ENCODE assay signal across 18 mouse cellular contexts in genomic region chr4:66393294-66393693, GRCm38 (mm10). TPM values are rescaled to one million over a fixed set of nuclear protein-coding genes. Genes with fewer than 3 reads are reported as not detected.
A peak's percentile ranks its signal among the peaks of the same experiment; 100 is the strongest.
DNase-seq lines count a peak whose midpoint lies in the region; ATAC-seq and TF ChIP-seq lines count a peak whose summit lies in the region.
"Had no signal": no experiment of that assay in that cellular context is flagged by ENCODE, and none has a peak within 500 bp of the region (broad histone marks: within the 10 kb centered on the region; RNA-seq: fewer than 3 reads in every experiment).

No protein-coding gene starts in this region.

- H3K4me3 ChIP-seq in forebrain, postnatal 0 days (ENCODE audit: low read depth, low read length) = no peak overlapping the region
- H3K4me3 ChIP-seq in forebrain, embryonic 13.5 days = no peak overlapping the region
- H3K4me3 ChIP-seq in gastrocnemius, adult 2 months = no peak overlapping the region
- no peak overlapping the region for H3K4me3 ChIP-seq in midbrain, embryonic 14.5 days (replicated peaks; ENCODE audit: low read depth, low read length)
- H3K4me3 ChIP-seq: forebrain, embryonic 12.5 days; liver, embryonic 12.5 days; lung, embryonic 15.5 days; midbrain, embryonic 12.5 days had no signal

- H3K4me1 ChIP-seq in forebrain, postnatal 0 days (ENCODE audit: insufficient read depth) = no peaks in the 10 kb centered on the region
- H3K4me1 ChIP-seq in forebrain, embryonic 13.5 days = peaks cover 13% of the 10 kb centered on the region
- H3K4me1 ChIP-seq in midbrain, embryonic 14.5 days (ENCODE audit: control insufficient read depth, insufficient read depth, low read length) = peaks cover 9% of the 10 kb centered on the region
- H3K4me1 ChIP-seq: liver, embryonic 12.5 days; lung, embryonic 15.5 days had no signal

- no peaks in the 10 kb centered on the region; the same call in 1 of the 2 replicates for H3K27me3 ChIP-seq in forebrain, postnatal 0 days (ENCODE audit: insufficient read depth, low read length)
- peaks cover 3% of the 10 kb centered on the region; the same call in 1 of the 2 replicates for H3K27me3 ChIP-seq in forebrain, embryonic 13.5 days
- no peaks in the 10 kb centered on the region for H3K27me3 ChIP-seq in midbrain, embryonic 14.5 days (ENCODE audit: control insufficient read depth, insufficient read depth, low read length)
- H3K27me3 ChIP-seq: forebrain, embryonic 12.5 days; liver, embryonic 12.5 days; lung, embryonic 15.5 days had no signal

- no peaks in the 10 kb centered on the region for H3K36me3 ChIP-seq in forebrain, postnatal 0 days (ENCODE audit: insufficient read depth)
- no peaks in the 10 kb centered on the region for H3K36me3 ChIP-seq in forebrain, embryonic 13.5 days (ENCODE audit: poor library complexity, severe bottlenecking)
- no peaks in the 10 kb centered on the region for H3K36me3 ChIP-seq in midbrain, embryonic 14.5 days (ENCODE audit: control insufficient read depth, insufficient read depth, low read length)
- H3K36me3 ChIP-seq: forebrain, embryonic 12.5 days; liver, embryonic 12.5 days; lung, embryonic 15.5 days; midbrain, embryonic 12.5 days had no signal

- peak; percentile 74 for ATAC-seq in forebrain, postnatal 0 days
- ATAC-seq in forebrain, embryonic 13.5 days = no peak
- ATAC-seq in midbrain, embryonic 14.5 days (ENCODE audit: low FRiP score, low TSS enrichment) = no peak
- ATAC-seq: liver, embryonic 12.5 days had no signal

- no peak overlapping the region for H3K9ac ChIP-seq in forebrain, postnatal 0 days
- no peak overlapping the region for H3K9ac ChIP-seq in forebrain, embryonic 13.5 days
- no peak overlapping the region for H3K9ac ChIP-seq in midbrain, embryonic 14.5 days (replicated peaks; ENCODE audit: low read length)
- H3K9ac ChIP-seq: forebrain, embryonic 12.5 days; liver, embryonic 12.5 days; lung, embryonic 15.5 days; midbrain, embryonic 12.5 days had no signal

- intact Hi-C loops in left cerebral cortex, postnatal 14 days (cut with DNase I) = no loop called here
- intact Hi-C loops in gastrocnemius, adult 2 months (cut with DNase I) = no loop called here

- 61% methylated on average over 4 of the region's 4 CpGs for WGBS in forebrain, postnatal 0 days
- WGBS in forebrain, embryonic 13.5 days = 77% methylated on average over 4 of the region's 4 CpGs
- WGBS in midbrain, embryonic 14.5 days = 82% methylated on average over 4 of the region's 4 CpGs

- no peaks in the 10 kb centered on the region for H3K9me3 ChIP-seq in forebrain, postnatal 0 days (ENCODE audit: low read length)
- no peaks in the 10 kb centered on the region for H3K9me3 ChIP-seq in forebrain, embryonic 13.5 days (replicated peaks)
- H3K9me3 ChIP-seq in midbrain, embryonic 14.5 days (ENCODE audit: control insufficient read depth, low read length) = no peaks in the 10 kb centered on the region
- H3K9me3 ChIP-seq: forebrain, embryonic 12.5 days; liver, embryonic 12.5 days; lung, embryonic 15.5 days; midbrain, embryonic 12.5 days had no signal

- TF ChIP-seq CTCF in forebrain, postnatal 0 days (IDR thresholded peaks at IDR 0.05; ENCODE audit: low read depth) = no peak
- no peak for TF ChIP-seq CTCF in gastrocnemius, adult 2 months (IDR thresholded peaks at IDR 0.05)

- H3K4me2 ChIP-seq in forebrain, postnatal 0 days (ENCODE audit: low read depth) = no peak overlapping the region
- no peak overlapping the region for H3K4me2 ChIP-seq in forebrain, embryonic 13.5 days
- H3K4me2 ChIP-seq in midbrain, embryonic 14.5 days (ENCODE audit: low read length) = no peak overlapping the region
- H3K4me2 ChIP-seq: forebrain, embryonic 12.5 days; liver, embryonic 12.5 days; lung, embryonic 15.5 days; midbrain, embryonic 12.5 days had no signal

- H3K27ac ChIP-seq in forebrain, postnatal 0 days (ENCODE audit: low read depth, low read length) = no peak overlapping the region
- no peak overlapping the region for H3K27ac ChIP-seq in forebrain, embryonic 13.5 days
- H3K27ac ChIP-seq in gastrocnemius, adult 2 months = no peak overlapping the region
- H3K27ac ChIP-seq in midbrain, embryonic 14.5 days (replicated peaks; ENCODE audit: low read depth, low read length) = no peak overlapping the region
- H3K27ac ChIP-seq: forebrain, embryonic 12.5 days; liver, embryonic 12.5 days; lung, embryonic 15.5 days; midbrain, embryonic 12.5 days had no signal

- no peak for DNase-seq in forebrain, postnatal 0 days
- DNase-seq in brain, adult 2 months (ENCODE audit: low read depth, low spot score) = peak; percentile 84
- peak; percentile 28 to 54 for DNase-seq in frontal cortex, adult 2 months (ENCODE audit: extremely low spot score in 1 of 2, low spot score in 1 of 2)
- peak; percentile 43 to 51 for DNase-seq in left cerebral cortex, postnatal 14 days (ENCODE audit: low spot score in 2 of 2)
- no peak for DNase-seq in gastrocnemius, adult 2 months
- no peak for DNase-seq in midbrain, embryonic 14.5 days
- DNase-seq in embryo, embryonic 10 days (ENCODE audit: low spot score) = no peak
- DNase-seq: adrenal gland, postnatal 25 days; B cell, adult 2 months; gastrocnemius, postnatal 10 days; kidney, adult 2 months; kidney, postnatal 25 days; thymus, postnatal 14 days had no signal

RNA-seq across cellular contexts. Expression of gene Astn2, which starts 11.1 kb away (rescaled TPM):
- 15.0 and 20.9 TPM in 2 replicates for total RNA-seq in forebrain, postnatal 0 days (2014; rRNA removed)
- polyA plus RNA-seq in forebrain, postnatal 0 days (2015; fragmentation: Nextera tagmentation; extraction: Ambion mirVana) = 0.47 and 0.98 TPM in 2 replicates
- polyA plus RNA-seq in forebrain, embryonic 13.5 days (2015; fragmentation: Nextera tagmentation; extraction: Ambion mirVana) = 0.62 and 0.81 TPM in 2 replicates
- polyA plus RNA-seq in frontal cortex, adult 2 months (2012; rRNA removed) = 16.9 and 18.2 TPM in 2 replicates
- 10 to 100 TPM; 40.4 to 43.4 TPM for total RNA-seq in left cerebral cortex, postnatal 14 days (2021)
- 1 to 10 TPM in 1 of 2 experiments, under 1 TPM in 1; 0.61 to 1.0 TPM for total RNA-seq in gastrocnemius, adult 2 months (2021)
- polyA plus RNA-seq in midbrain, embryonic 14.5 days (2014; fragmentation: Nextera tagmentation; extraction: Ambion mirVana) = 4.4 and 4.8 TPM in 2 replicates

Comparison
In these comparisons a context has a peak if more than half of its experiments do, and no peak if none do; other contexts are left out.
1. DNase-seq: peak in brain, adult 2 months (single experiment), frontal cortex, adult 2 months (2 of 2) and left cerebral cortex, postnatal 14 days (2 of 2); none in forebrain, postnatal 0 days (single experiment), gastrocnemius, adult 2 months (single experiment), midbrain, embryonic 14.5 days (single experiment) and embryo, embryonic 10 days (single experiment).